Mouse (Mus musculus) kidney, embryonic 14.5 days (tissue): ENCODE results near the gene Cmss1. TPM values are rescaled to one million over a fixed set of nuclear protein-coding genes. Genes with fewer than 3 reads are reported as not detected.

Experiments
- ATAC-seq: fragments of 200-750 bp; cut with Nextera tagmentation; 2 replicates; pipeline ENCODE4 v1.8.0; 2017; ENCODE audit warnings: moderate number of reproducible peaks, mild to moderate bottlenecking, moderate TSS enrichment, moderate library complexity; ENCODE audit not compliant: low FRiP score, low TSS enrichment
- H3K27ac ChIP-seq: fragments of 300-500 bp; sonication (generic); 2 replicates; pipeline ENCODE4 v1.5.1; 2014; ENCODE audit warnings: low read depth, mild to moderate bottlenecking, low read length, moderate library complexity, mixed read lengths
- H3K27me3 ChIP-seq: fragments of 300-500 bp; sonication (generic); 2 replicates; pipeline ENCODE4 v1.6.1; 2014; ENCODE audit warnings: mild to moderate bottlenecking, low read length; ENCODE audit not compliant: control insufficient read depth, insufficient read depth
- H3K36me3 ChIP-seq: fragments of 300-500 bp; sonication (generic); 2 replicates; pipeline ENCODE4 v1.6.1; 2014; ENCODE audit warnings: low read length, mixed read lengths; ENCODE audit not compliant: control insufficient read depth, insufficient read depth
- H3K4me1 ChIP-seq: fragments of 300-500 bp; sonication (generic); 2 replicates; pipeline ENCODE4 v1.6.1; 2014; ENCODE audit warnings: low read length, mixed read lengths; ENCODE audit not compliant: control insufficient read depth, insufficient read depth
- H3K4me2 ChIP-seq: fragments of 300-500 bp; sonication (generic); replicated peaks from 2 replicates; pipeline ENCODE4 v1.6.1; 2014; ENCODE audit warnings: low read depth, mild to moderate bottlenecking, low read length
- H3K4me3 ChIP-seq: fragments of 300-500 bp; sonication (generic); 2 replicates; pipeline ENCODE4 v1.5.1; 2014; ENCODE audit warnings: mild to moderate bottlenecking, low read length
- H3K9ac ChIP-seq: fragments of 300-500 bp; sonication (generic); 2 replicates; pipeline ENCODE4 v1.6.1; 2014; ENCODE audit warnings: low read depth, mild to moderate bottlenecking, low read length, moderate library complexity
- H3K9me3 ChIP-seq: fragments of 300-500 bp; sonication (generic); 2 replicates; pipeline ENCODE4 v1.6.1; 2016; ENCODE audit warnings: low read length; ENCODE audit not compliant: control insufficient read depth
- WGBS: fragments of 180-500 bp; shearing (Covaris S2); extraction: QIAGEN DNeasy Blood & Tissue Kit; methylation state at CpG from one replicate; pipeline ENCODE4 v1.1.7; 2014; 5-methylcytosine and 5-hydroxymethylcytosine counted together
- polyA plus RNA-seq: library from polyadenylated mRNA; unstranded; fragments of >200 nt; fragmentation: Nextera tagmentation; extraction: Ambion mirVana; gene quantifications from 2 replicates; pipeline ENCODE4 v1.2.1, GENCODE M21; 2014

Gene Cmss1
- polyA plus RNA-seq, 1 experiment from 2014 or later = 63.4 TPM

DNA sequence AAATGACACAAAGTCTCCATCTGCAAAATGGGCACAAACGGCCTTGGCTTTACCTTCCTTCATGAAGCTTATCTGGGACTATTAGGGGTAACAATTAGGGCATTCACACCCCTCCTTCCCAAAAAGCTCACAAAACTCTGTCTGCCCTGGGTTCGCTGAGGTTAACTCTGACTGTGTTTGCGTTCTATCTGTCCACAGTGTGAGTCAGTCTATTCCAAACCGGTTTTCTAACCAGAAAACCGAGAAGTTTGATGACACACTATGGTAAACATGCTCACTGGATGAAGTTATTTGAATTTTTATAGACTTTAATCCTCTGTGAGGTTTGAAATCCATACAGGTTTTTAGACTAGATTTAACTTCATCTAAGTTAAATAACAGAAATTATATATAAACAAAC is 81.6 kb downstream of the Cmss1 start:
- Histone ChIP-seq H3K27me3 (no peaks in the 10 kb centered on the region), H3K9ac (no peak overlapping the region), H3K9me3 (no peaks in the 10 kb centered on the region), H3K27ac (no peak overlapping the region), H3K4me3 (no peak overlapping the region), H3K4me1 (no peaks in the 10 kb centered on the region), H3K36me3 (no peaks in the 10 kb centered on the region), H3K4me2 (no peak overlapping the region)
- ATAC-seq = no peak
- 88% methylated on average over 5 of the region's 5 CpGs for WGBS

DNA sequence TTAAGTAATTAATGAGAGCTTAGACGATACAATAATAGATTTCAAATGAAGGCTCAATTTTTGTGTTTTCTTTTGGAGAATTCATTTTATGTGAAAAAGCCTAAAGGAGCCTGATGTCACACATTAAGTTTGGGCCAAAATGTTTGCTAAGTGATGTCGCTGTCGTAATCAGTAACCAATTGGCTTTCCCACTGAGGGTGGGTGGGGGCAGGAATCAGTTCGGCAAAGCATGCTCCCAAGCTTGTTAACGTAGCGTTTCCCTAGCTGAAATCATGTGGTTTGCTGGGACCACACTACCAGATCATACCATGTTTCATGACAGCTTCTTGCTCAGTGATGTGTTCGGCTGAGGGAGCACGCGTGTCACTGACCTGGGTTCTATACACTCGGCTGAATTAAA is 91.0 kb downstream of the Cmss1 start:
- WGBS = 69% methylated on average over 10 of the region's 10 CpGs
- no peak for ATAC-seq
- Histone ChIP-seq H3K27me3 (no peaks in the 10 kb centered on the region), H3K9ac (no peak overlapping the region), H3K9me3 (no peaks in the 10 kb centered on the region), H3K4me1 (no peaks in the 10 kb centered on the region), H3K36me3 (no peaks in the 10 kb centered on the region), H3K27ac (no peak overlapping the region), H3K4me2 (no peak overlapping the region), H3K4me3 (no peak overlapping the region)

DNA sequence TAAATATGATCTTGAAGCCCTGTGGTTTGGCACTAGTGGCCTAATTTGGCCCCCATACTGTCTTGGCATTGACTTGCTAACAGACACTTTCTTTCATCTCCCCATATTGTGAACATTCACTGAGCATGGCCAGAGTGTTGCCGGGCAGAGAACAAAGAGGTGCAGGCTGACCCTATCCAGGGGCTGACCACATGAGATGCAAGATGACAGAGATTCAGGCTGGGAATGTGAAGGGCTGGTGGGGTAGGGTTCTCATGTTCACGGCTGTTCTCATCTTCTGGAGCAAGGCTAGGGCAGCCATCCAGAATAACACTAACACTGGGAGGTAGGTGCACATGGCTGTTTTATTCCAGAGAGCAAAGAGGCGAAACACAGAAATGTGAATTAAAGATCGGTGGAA is 92.3 kb downstream of the Cmss1 start:
- no peak overlapping the region for H3K9ac ChIP-seq
- no peak overlapping the region for H3K27ac ChIP-seq
- no peak for ATAC-seq
- no peaks in the 10 kb centered on the region for H3K36me3 ChIP-seq
- no peaks in the 10 kb centered on the region for H3K27me3 ChIP-seq
- no peaks in the 10 kb centered on the region for H3K9me3 ChIP-seq
- no peak overlapping the region for H3K4me2 ChIP-seq
- no peak overlapping the region for H3K4me3 ChIP-seq
- WGBS = 64% methylated on average over 4 of the region's 4 CpGs
- no peaks in the 10 kb centered on the region for H3K4me1 ChIP-seq

DNA sequence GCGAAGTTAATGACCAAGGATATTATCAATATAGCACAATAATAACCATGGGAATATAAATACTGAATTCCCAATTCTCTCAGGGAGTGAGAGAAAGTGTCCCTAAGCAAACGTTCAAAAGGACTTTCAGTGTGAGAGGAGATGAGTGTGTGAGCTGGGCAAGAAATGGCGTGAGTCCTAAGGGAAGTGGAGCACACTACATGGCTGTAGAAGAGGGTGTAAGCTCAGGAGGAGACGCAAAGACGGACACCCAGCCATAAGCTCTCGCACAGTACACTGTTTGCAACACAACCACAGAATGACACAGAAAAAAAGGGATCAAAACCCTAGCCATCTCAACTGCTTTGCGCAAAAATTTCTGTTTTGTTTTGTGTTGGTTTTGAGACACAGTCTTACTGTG is 93.1 kb downstream of the Cmss1 start:
- no peak overlapping the region for H3K4me2 ChIP-seq
- ATAC-seq = no peak
- H3K27me3 ChIP-seq = no peaks in the 10 kb centered on the region
- no peak overlapping the region for H3K9ac ChIP-seq
- no peaks in the 10 kb centered on the region for H3K9me3 ChIP-seq
- no peak overlapping the region for H3K4me3 ChIP-seq
- WGBS = 89% methylated on average over 7 of the region's 7 CpGs
- H3K36me3 ChIP-seq = no peaks in the 10 kb centered on the region
- H3K4me1 ChIP-seq = no peaks in the 10 kb centered on the region
- H3K27ac ChIP-seq = no peak overlapping the region

DNA sequence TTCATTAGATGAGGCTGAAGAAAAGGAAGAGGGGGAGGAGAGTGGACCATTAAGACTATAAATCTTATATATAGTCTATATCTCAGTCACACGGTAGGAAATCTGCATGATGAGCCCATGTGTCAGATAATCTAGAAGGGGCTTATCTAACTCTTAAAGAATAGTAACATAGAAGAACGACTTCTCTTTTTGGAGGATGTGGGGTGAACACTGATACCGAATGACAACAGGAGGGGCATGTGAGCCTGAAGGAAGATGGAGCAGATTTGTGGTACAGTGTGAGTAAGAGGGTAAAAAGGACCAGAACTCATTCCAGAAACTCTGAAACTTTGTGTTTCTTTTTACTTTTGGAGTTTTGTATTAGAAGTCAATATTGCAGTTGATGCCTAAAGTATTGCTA is 97.6 kb downstream of the Cmss1 start:
- H3K36me3 ChIP-seq = no peaks in the 10 kb centered on the region
- no peak overlapping the region for H3K27ac ChIP-seq
- H3K9me3 ChIP-seq = no peaks in the 10 kb centered on the region
- H3K4me1 ChIP-seq = no peaks in the 10 kb centered on the region
- no peaks in the 10 kb centered on the region for H3K27me3 ChIP-seq
- no peak overlapping the region for H3K4me2 ChIP-seq
- ATAC-seq = no peak
- H3K9ac ChIP-seq = no peak overlapping the region
- 73% methylated on average over 3 of the region's 3 CpGs for WGBS
- no peak overlapping the region for H3K4me3 ChIP-seq

DNA sequence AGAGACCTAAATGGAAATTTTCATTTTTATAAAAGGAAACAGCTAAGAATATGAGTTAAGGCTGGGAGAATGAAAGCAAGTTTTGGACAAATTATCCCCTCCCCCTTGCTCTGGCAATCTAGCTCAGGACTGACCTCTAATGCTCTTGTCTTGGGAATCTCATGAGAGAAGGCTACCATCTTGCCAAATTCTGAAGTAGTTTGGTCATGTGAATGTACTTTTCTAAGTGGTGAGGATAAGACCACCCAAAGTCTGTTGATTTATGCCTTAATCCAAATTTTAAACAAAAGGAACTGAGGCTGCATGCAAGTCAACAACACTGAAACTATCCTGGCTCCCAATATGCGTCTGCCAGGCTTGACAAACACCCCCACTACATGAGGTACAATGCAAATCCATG is 98.3 kb downstream of the Cmss1 start:
- H3K27ac ChIP-seq = no peak overlapping the region
- 81% methylated on average over 1 of the region's 1 CpGs for WGBS

DNA sequence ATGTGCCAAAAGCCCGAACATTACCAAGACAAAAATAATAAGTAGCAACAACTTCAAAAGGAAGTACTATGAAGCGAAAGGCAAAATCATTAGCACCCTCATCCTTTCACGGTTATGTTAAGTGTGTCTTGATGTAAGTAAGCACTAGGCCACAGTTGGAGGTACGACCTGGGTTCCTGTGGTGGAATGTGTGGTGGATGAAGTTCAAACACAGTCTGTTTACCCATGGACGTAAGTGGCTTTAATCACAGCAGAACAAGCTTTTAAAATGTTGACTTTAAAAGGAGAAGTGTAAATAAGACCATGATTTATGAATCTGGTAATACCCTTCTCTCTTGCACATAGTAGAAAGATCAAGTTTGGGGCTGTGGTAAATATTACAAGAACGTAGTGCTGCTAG is 100.5 kb downstream of the Cmss1 start:
- no peaks in the 10 kb centered on the region for H3K4me1 ChIP-seq
- H3K27ac ChIP-seq = no peak overlapping the region
- no peaks in the 10 kb centered on the region for H3K36me3 ChIP-seq
- no peaks in the 10 kb centered on the region for H3K27me3 ChIP-seq
- H3K9ac ChIP-seq = no peak overlapping the region
- 50% methylated on average over 6 of the region's 6 CpGs for WGBS
- ATAC-seq = no peak
- no peaks in the 10 kb centered on the region for H3K9me3 ChIP-seq
- no peak overlapping the region for H3K4me2 ChIP-seq
- H3K4me3 ChIP-seq = no peak overlapping the region

More for the DNA sequence above, 98.3 kb downstream of the Cmss1 start:
- Histone ChIP-seq H3K4me1 (no peaks in the 10 kb centered on the region), H3K4me2 (no peak overlapping the region), H3K9me3 (no peaks in the 10 kb centered on the region), H3K4me3 (no peak overlapping the region), H3K36me3 (no peaks in the 10 kb centered on the region), H3K27me3 (no peaks in the 10 kb centered on the region), H3K9ac (no peak overlapping the region)
- ATAC-seq = no peak

DNA sequence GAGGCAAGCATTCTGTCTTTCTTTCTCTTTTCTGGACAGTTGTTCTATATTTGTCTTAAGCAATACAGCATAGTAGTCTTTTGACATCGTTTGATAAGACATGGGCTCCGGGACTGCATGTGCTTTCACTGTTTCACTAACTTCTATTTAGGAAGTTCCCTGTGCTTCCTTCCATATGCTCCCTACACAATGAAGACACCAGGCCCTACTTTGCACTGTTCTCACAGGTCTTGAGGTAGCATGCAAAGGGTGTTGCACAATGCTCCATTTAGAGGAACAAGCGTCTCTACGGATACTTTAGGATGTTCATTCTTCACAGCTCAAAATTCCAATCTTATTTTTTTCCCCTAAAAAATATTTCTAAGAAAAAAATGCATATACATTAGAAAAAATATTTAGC is 101.9 kb downstream of the Cmss1 start:
- Histone ChIP-seq H3K27ac (no peak overlapping the region), H3K9ac (no peak overlapping the region), H3K36me3 (no peaks in the 10 kb centered on the region), H3K4me2 (no peak overlapping the region), H3K4me3 (no peak overlapping the region), H3K9me3 (no peaks in the 10 kb centered on the region), H3K27me3 (no peaks in the 10 kb centered on the region), H3K4me1 (no peaks in the 10 kb centered on the region)
- no peak for ATAC-seq
- WGBS = 88% methylated on average over 4 of the region's 4 CpGs

DNA sequence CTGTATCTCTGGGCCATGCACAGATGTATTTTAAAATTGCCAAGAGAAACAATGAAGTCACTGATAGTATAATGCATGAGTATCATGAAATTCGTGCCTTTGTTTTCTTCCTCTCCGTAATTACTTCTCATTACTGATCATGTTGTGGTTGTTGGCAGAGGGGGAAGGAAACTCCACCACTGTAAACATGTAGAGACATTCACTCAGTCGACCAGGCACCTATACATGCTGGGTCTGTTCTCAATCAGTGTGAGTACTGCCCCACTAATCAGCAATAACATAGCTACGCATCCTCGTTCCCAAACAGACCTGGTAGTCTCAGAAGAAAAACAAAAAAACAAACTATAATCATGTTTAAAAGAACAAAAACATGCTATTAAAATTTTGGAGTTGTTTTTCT is 103.9 kb downstream of the Cmss1 start:
- no peak for ATAC-seq
- H3K4me2 ChIP-seq = no peak overlapping the region
- no peaks in the 10 kb centered on the region for H3K27me3 ChIP-seq
- no peaks in the 10 kb centered on the region for H3K9me3 ChIP-seq
- H3K9ac ChIP-seq = no peak overlapping the region
- H3K4me3 ChIP-seq = no peak overlapping the region
- H3K36me3 ChIP-seq = no peaks in the 10 kb centered on the region
- 76% methylated on average over 5 of the region's 5 CpGs for WGBS
- no peaks in the 10 kb centered on the region for H3K4me1 ChIP-seq
- H3K27ac ChIP-seq = no peak overlapping the region

DNA sequence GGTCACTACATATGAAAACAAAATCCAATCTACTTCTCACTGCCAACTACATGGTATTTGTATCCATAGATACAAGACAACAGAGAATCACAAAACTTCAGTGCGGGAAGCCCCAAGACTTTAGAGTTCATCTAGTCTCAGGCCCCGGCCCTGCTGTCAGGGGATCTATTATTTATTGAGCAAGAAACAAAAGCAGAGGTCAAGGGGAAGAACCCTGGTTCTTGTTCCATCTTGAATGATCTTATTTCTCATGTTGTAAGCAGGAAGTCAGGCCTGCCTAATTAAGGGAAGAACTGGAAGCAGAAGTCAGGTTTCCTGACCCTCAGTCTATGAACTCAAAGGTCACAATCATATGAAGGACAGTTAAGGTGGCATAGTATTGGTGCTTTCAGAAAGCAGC is 104.4 kb downstream of the Cmss1 start:
- ATAC-seq = no peak
- Histone ChIP-seq H3K27ac (no peak overlapping the region), H3K4me3 (no peak overlapping the region), H3K4me2 (no peak overlapping the region), H3K9ac (no peak overlapping the region), H3K9me3 (no peaks in the 10 kb centered on the region), H3K36me3 (no peaks in the 10 kb centered on the region), H3K27me3 (no peaks in the 10 kb centered on the region), H3K4me1 (no peaks in the 10 kb centered on the region)
- 38% methylated on average over 2 of the region's 2 CpGs for WGBS
